Mouse (Mus musculus) liver, embryonic 14.5 days (tissue): ENCODE results near the gene Iqgap2.

ENCODE experiments used
- CTCF ChIP-seq: IDR thresholded peaks from 2 replicates; pipeline ENCODE4 v1.5.1; 2016; ENCODE audit warnings: antibody characterized with exemption, low read depth, control low read depth
- EP300 ChIP-seq: IDR thresholded peaks from 2 replicates; pipeline ENCODE4 v1.6.1; 2016; ENCODE audit warnings: antibody characterized with exemption, low read depth

GRCm38 (mm10) chr13:95697874-95698273 lies 193.8 kb downstream of the Iqgap2 start:
- TF ChIP-seq CTCF, result no peak
- TF ChIP-seq EP300, result no peak
